Mouse (Mus musculus) cerebellum, postnatal 25 days (tissue): Measurements from ENCODE around the gene Cst6.

Source experiments
- DNase-seq, 2 experiments: peaks; one replicate each; pipeline ENCODE4 v3.0.0; 2021; ENCODE audit warnings: mixed read lengths in 2 of 2

Cst6 gene

GRCm38 (mm10) chr19:5348526-5349501 is 560 bp downstream of the Cst6 start:
- DNase-seq, result peak; percentile 79

- peak in 1 of 2 experiments; percentile 20 for DNase-seq
Measured at GRCm38 (mm10) chr19:5348064-5348463, 1.3 kb downstream of the Cst6 start.

- DNase-seq, result no peak
Measured at GRCm38 (mm10) chr19:5345297-5346131, 3.9 kb downstream of the Cst6 start.

GRCm38 (mm10) chr19:5341360-5341759 is 8.0 kb downstream of the Cst6 start:
- DNase-seq, result no peak

- peak; percentile 81 to 90 for DNase-seq
Measured at GRCm38 (mm10) chr19:5337975-5338374, 11.4 kb downstream of the Cst6 start.

GRCm38 (mm10) chr19:5335441-5335840 is 13.9 kb downstream of the Cst6 start, which contains the start of gene Catsper1:
Gene Catsper1 (plus strand): TSS chr19:5335741.
- no peak for DNase-seq

- no peak for DNase-seq
Measured at GRCm38 (mm10) chr19:5334741-5335140, 14.6 kb downstream of the Cst6 start.

GRCm38 (mm10) chr19:5327970-5328369 is 21.4 kb downstream of the Cst6 start:
- no peak for DNase-seq

GRCm38 (mm10) chr19:5323801-5324200 is 25.6 kb downstream of the Cst6 start:
- peak in 1 of 2 experiments; percentile 33 for DNase-seq

GRCm38 (mm10) chr19:5313189-5313588 is 36.2 kb downstream of the Cst6 start:
- no peak for DNase-seq

- DNase-seq, result no peak
Measured at GRCm38 (mm10) chr19:5309025-5309424, 40.3 kb downstream of the Cst6 start.

- peak in 1 of 2 experiments; percentile 30 for DNase-seq
Measured at GRCm38 (mm10) chr19:5306968-5307734, 42.2 kb downstream of the Cst6 start.

- DNase-seq, result no peak
Measured at GRCm38 (mm10) chr19:5306279-5306678, 43.1 kb downstream of the Cst6 start.

- peak in 1 of 2 experiments; percentile 55 for DNase-seq
Measured at GRCm38 (mm10) chr19:5302455-5302854, 46.9 kb downstream of the Cst6 start.

GRCm38 (mm10) chr19:5300588-5300987 is 48.8 kb downstream of the Cst6 start:
- no peak for DNase-seq

GRCm38 (mm10) chr19:5297903-5298800 is 51.2 kb downstream of the Cst6 start, which contains the start of gene Gal3st3:
Gene Gal3st3 (plus strand): TSS chr19:5298331.
- peak; percentile 72 to 75 for DNase-seq

- no peak for DNase-seq
Measured at GRCm38 (mm10) chr19:5296630-5297029, 52.7 kb downstream of the Cst6 start.

GRCm38 (mm10) chr19:5295736-5296075 is 53.7 kb downstream of the Cst6 start:
- no peak for DNase-seq

GRCm38 (mm10) chr19:5294972-5295735 is 54.2 kb downstream of the Cst6 start, which contains the start of gene Sf3b2:
Gene Sf3b2 (minus strand): TSS chr19:5295455.
- peak; percentile 99 for DNase-seq
